Mouse (Mus musculus) heart, postnatal 0 days (tissue): ENCODE results near the gene Slc35e3. TPM values are rescaled to one million over a fixed set of nuclear protein-coding genes. Genes with fewer than 3 reads are reported as not detected.

Experiments used
- ATAC-seq: fragments of 200-750 bp; cut with Nextera tagmentation; 2 replicates; pipeline ENCODE4 v1.8.0; 2017; ENCODE audit warnings: low read depth, moderate number of reproducible peaks, moderate library complexity; ENCODE audit not compliant: insufficient read depth
- DNase-seq: peaks from one replicate; pipeline ENCODE4 v3.0.0-alpha.2; 2016; ENCODE audit warnings: low spot score
- H3K27ac ChIP-seq: fragments of 300-500 bp; sonication (generic); 2 replicates; pipeline ENCODE4 v1.5.1; 2014; ENCODE audit warnings: low read depth, mild to moderate bottlenecking
- H3K27me3 ChIP-seq: fragments of 300-500 bp; sonication (generic); 2 replicates; pipeline ENCODE4 v1.6.1; 2014; ENCODE audit warnings: low read length, mixed read lengths; ENCODE audit not compliant: control insufficient read depth, insufficient read depth
- H3K36me3 ChIP-seq: fragments of 300-500 bp; sonication (generic); replicated peaks from 2 replicates; pipeline ENCODE4 v1.6.1; 2014; ENCODE audit warnings: low read length, mixed read lengths; ENCODE audit not compliant: control insufficient read depth, insufficient read depth
- H3K4me1 ChIP-seq: fragments of 300-500 bp; sonication (generic); 2 replicates; pipeline ENCODE4 v1.6.1; 2014; ENCODE audit warnings: antibody characterized with exemption; ENCODE audit not compliant: control insufficient read depth, insufficient read depth
- H3K4me2 ChIP-seq: fragments of 300-500 bp; sonication (generic); 2 replicates; pipeline ENCODE4 v1.6.1; 2014; ENCODE audit warnings: low read depth, mild to moderate bottlenecking, low read length, moderate library complexity
- H3K4me3 ChIP-seq: fragments of 300-500 bp; sonication (generic); 2 replicates; pipeline ENCODE4 v1.5.1; 2014; ENCODE audit warnings: low read depth, low read length
- H3K9ac ChIP-seq: fragments of 300-500 bp; sonication (generic); replicated peaks from 2 replicates; pipeline ENCODE4 v1.6.1; 2014; ENCODE audit warnings: low read depth, low read length, mixed read lengths
- H3K9me3 ChIP-seq: fragments of 300-500 bp; sonication (generic); replicated peaks from 2 replicates; pipeline ENCODE4 v1.6.1; 2016; ENCODE audit warnings: low read length; ENCODE audit not compliant: control insufficient read depth
- CTCF ChIP-seq: IDR thresholded peaks from 2 replicates; pipeline ENCODE4 v1.5.1; 2016; ENCODE audit warnings: antibody characterized with exemption, control low read depth, low read depth
- EP300 ChIP-seq: IDR thresholded peaks from 2 replicates; pipeline ENCODE4 v1.6.1; 2016; ENCODE audit warnings: antibody characterized with exemption, low read depth
- WGBS: fragments of 180-500 bp; shearing (Covaris S2); extraction: QIAGEN DNeasy Blood & Tissue Kit; methylation state at CpG from one replicate; pipeline ENCODE4 v1.1.7; 2014; 5-methylcytosine and 5-hydroxymethylcytosine counted together
- polyA plus RNA-seq: library from polyadenylated mRNA; unstranded; fragments of >200 nt; fragmentation: Nextera tagmentation; extraction: Ambion mirVana; gene quantifications from 2 replicates; pipeline ENCODE4 v1.2.1, GENCODE M21; 2015
- total RNA-seq: library from RNA; depleted of rRNA; stranded (reverse); fragments of >200 nt; gene quantifications from 2 replicates; pipeline ENCODE4 v1.2.3, GENCODE M21; 2014; ENCODE audit warnings: low replicate concordance

The Slc35e3 gene
- total and polyA plus RNA-seq, 2 experiments from 2014 or later: 4.2 to 6.8 TPM

- H3K4me3 ChIP-seq: no peak overlapping the region
- no peak overlapping the region for H3K9ac ChIP-seq
- H3K9me3 ChIP-seq: no peaks in the 10 kb centered on the region
- TF ChIP-seq EP300: no peak
- no peak for TF ChIP-seq CTCF
- no peaks in the 10 kb centered on the region for H3K4me1 ChIP-seq
- no peak for DNase-seq
- H3K27me3 ChIP-seq: no peaks in the 10 kb centered on the region
- H3K27ac ChIP-seq: no peak overlapping the region
- no peaks in the 10 kb centered on the region for H3K36me3 ChIP-seq
- H3K4me2 ChIP-seq: no peak overlapping the region
- 47% methylated on average over 11 of the region's 11 CpGs for WGBS
- ATAC-seq: no peak
Observed at GRCm38 (mm10) chr10:117729139-117729814, 16.9 kb downstream of the Slc35e3 start.

GRCm38 (mm10) chr10:117728574-117728973 is 17.6 kb downstream of the Slc35e3 start:
- H3K4me1 ChIP-seq: no peaks in the 10 kb centered on the region
- 78% methylated on average over 5 of the region's 5 CpGs for WGBS
- no peak overlapping the region for H3K4me3 ChIP-seq
- ATAC-seq: no peak
- DNase-seq: no peak
- no peak for TF ChIP-seq EP300
- no peak for TF ChIP-seq CTCF
- H3K9me3 ChIP-seq: no peaks in the 10 kb centered on the region
- H3K4me2 ChIP-seq: no peak overlapping the region
- H3K27me3 ChIP-seq: no peaks in the 10 kb centered on the region
- H3K9ac ChIP-seq: no peak overlapping the region
- H3K36me3 ChIP-seq: no peaks in the 10 kb centered on the region
- no peak overlapping the region for H3K27ac ChIP-seq

GRCm38 (mm10) chr10:117727518-117728110 is 18.6 kb downstream of the Slc35e3 start:
- H3K27me3 ChIP-seq: no peaks in the 10 kb centered on the region
- ATAC-seq (no peak), DNase-seq (no peak)
- no peaks in the 10 kb centered on the region for H3K4me1 ChIP-seq
- no peak overlapping the region for H3K27ac ChIP-seq
- no peaks in the 10 kb centered on the region for H3K9me3 ChIP-seq
- no peak overlapping the region for H3K9ac ChIP-seq
- H3K4me2 ChIP-seq: no peak overlapping the region
- TF ChIP-seq CTCF (no peak), EP300 (no peak)
- H3K4me3 ChIP-seq: no peak overlapping the region
- H3K36me3 ChIP-seq: no peaks in the 10 kb centered on the region
- 74% methylated on average over 9 of the region's 9 CpGs for WGBS

GRCm38 (mm10) chr10:117726888-117727385 is 19.2 kb downstream of the Slc35e3 start:
- H3K4me2 ChIP-seq: no peak overlapping the region
- no peaks in the 10 kb centered on the region for H3K9me3 ChIP-seq
- H3K9ac ChIP-seq: no peak overlapping the region
- H3K4me3 ChIP-seq: no peak overlapping the region
- ATAC-seq (no peak), DNase-seq (no peak)
- no peaks in the 10 kb centered on the region for H3K4me1 ChIP-seq
- no peak overlapping the region for H3K27ac ChIP-seq
- no peaks in the 10 kb centered on the region for H3K36me3 ChIP-seq
- 94% methylated on average over 4 of the region's 4 CpGs for WGBS
- H3K27me3 ChIP-seq: no peaks in the 10 kb centered on the region
- TF ChIP-seq CTCF (no peak), EP300 (no peak)

DNA sequence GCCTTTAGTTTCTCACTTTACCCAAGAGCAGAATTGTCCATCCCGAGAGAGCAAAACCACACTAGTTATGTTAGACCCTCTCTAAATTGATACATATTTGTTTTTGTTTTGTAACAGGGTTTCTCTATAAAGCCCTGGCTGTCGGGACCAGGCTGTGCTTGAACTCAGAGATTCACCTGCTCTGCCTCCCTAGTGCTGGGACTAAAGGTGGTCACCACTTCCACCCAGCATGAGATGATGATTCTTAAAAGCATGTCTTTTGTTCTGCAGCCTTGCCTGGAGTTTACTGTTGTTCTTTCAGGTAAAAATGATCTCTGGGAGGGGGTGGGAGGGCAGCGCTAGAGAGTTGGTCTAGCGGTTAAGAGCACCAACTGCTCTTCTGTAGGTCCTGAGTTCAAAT is 19.8 kb downstream of the Slc35e3 start:
- no peak overlapping the region for H3K9ac ChIP-seq
- no peak for ATAC-seq
- no peaks in the 10 kb centered on the region for H3K36me3 ChIP-seq
- no peak overlapping the region for H3K27ac ChIP-seq
- no peaks in the 10 kb centered on the region for H3K4me1 ChIP-seq
- 89% methylated on average over 4 of the region's 4 CpGs for WGBS
- H3K27me3 ChIP-seq: no peaks in the 10 kb centered on the region
- H3K4me2 ChIP-seq: no peak overlapping the region
- no peak for DNase-seq
- H3K9me3 ChIP-seq: no peaks in the 10 kb centered on the region
- TF ChIP-seq EP300 (no peak), CTCF (no peak)
- no peak overlapping the region for H3K4me3 ChIP-seq
